Mouse (Mus musculus): ENCODE measurements around the gene Erp29. TPM values are rescaled to one million over a fixed set of nuclear protein-coding genes. Genes with fewer than 3 reads are reported as not detected.

Gene Erp29
- polyA plus RNA-seq, 1 experiment from 2014 or later, result 173 TPM

DNA sequence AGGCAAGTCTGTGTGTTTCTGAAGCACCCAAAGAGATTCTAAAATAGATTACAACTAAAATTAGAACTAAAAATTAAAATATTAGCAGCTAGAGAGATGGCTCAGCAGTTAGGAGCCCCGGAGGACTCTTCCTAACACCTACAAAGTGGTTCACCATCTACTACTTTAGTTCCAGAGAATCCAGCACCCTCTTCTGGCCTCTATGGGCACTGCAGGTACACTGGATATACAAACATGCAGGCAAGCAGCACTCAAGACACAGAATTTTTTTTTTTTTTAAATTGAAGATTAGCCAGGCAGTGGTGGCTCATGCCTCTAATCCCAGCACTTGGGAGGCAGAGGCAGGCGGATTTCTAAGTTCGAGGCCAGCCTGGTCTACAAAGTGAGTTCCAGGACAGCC lies 8.8 kb downstream of the Erp29 start:
- no peak for ATAC-seq
- Histone ChIP-seq H3K4me1 (replicated peaks) (no peaks in the 10 kb centered on the region), H3K4me2 (replicated peaks) (no peak overlapping the region), H3K27ac (no peak overlapping the region), H3K9ac (no peak overlapping the region), H3K27me3 (replicated peaks) (no peaks in the 10 kb centered on the region), H3K36me3 (peaks cover 71% of the 10 kb centered on the region), H3K4me3 (replicated peaks) (no peak overlapping the region), H3K9me3 (no peaks in the 10 kb centered on the region)
- WGBS, result 92% methylated on average over 3 of the region's 3 CpGs

GRCm38 (mm10) chr5:121438756-121439155 lies 13.6 kb downstream of the Erp29 start:
- no peak overlapping the region for H3K9ac ChIP-seq
- no peak overlapping the region for H3K27ac ChIP-seq
- H3K36me3 ChIP-seq, result peaks cover 62% of the 10 kb centered on the region
- WGBS, result 92% methylated on average over 11 of the region's 11 CpGs
- no peak overlapping the region for H3K4me2 ChIP-seq (replicated peaks)
- H3K9me3 ChIP-seq, result no peaks in the 10 kb centered on the region
- H3K4me1 ChIP-seq (replicated peaks), result no peaks in the 10 kb centered on the region
- H3K27me3 ChIP-seq (replicated peaks), result no peaks in the 10 kb centered on the region
- ATAC-seq, result no peak
- no peak overlapping the region for H3K4me3 ChIP-seq (replicated peaks)

DNA sequence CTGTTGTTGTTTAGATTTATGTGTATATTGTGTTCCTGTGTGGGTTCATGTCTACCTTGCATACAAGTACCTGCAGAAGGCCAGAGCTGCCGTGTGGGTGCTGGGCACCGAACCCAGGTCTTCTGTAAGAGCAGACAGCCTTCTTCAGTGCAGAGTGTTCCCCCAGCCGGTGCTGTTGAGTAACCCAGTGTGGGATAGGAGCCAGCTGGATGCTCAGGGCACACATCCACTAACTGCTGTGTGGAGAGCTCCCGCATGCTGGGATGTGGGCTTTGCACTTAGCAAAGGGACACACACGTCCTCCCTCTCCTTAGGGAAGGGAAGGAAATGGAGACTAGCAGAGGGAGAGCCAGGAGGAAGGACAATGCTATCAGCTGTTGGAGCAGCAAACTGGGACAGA lies 14.2 kb downstream of the Erp29 start:
- ATAC-seq, result no peak
- Histone ChIP-seq H3K4me2 (replicated peaks) (no peak overlapping the region), H3K27ac (no peak overlapping the region), H3K9ac (no peak overlapping the region), H3K4me3 (replicated peaks) (no peak overlapping the region), H3K36me3 (peaks cover 65% of the 10 kb centered on the region), H3K27me3 (replicated peaks) (no peaks in the 10 kb centered on the region), H3K4me1 (replicated peaks) (no peaks in the 10 kb centered on the region), H3K9me3 (no peaks in the 10 kb centered on the region)
- 79% methylated on average over 5 of the region's 5 CpGs for WGBS

GRCm38 (mm10) chr5:121428954-121429353 lies 23.4 kb downstream of the Erp29 start:
- no peaks in the 10 kb centered on the region for H3K27me3 ChIP-seq (replicated peaks)
- H3K4me2 ChIP-seq (replicated peaks), result no peak overlapping the region
- H3K4me3 ChIP-seq (replicated peaks), result no peak overlapping the region
- no peaks in the 10 kb centered on the region for H3K9me3 ChIP-seq
- ATAC-seq, result no peak
- H3K4me1 ChIP-seq (replicated peaks), result no peaks in the 10 kb centered on the region
- 90% methylated on average over 3 of the region's 3 CpGs for WGBS
- H3K36me3 ChIP-seq, result peaks cover 85% of the 10 kb centered on the region
- H3K9ac ChIP-seq, result no peak overlapping the region
- H3K27ac ChIP-seq, result no peak overlapping the region

GRCm38 (mm10) chr5:121423297-121423696 lies 29.0 kb downstream of the Erp29 start:
- WGBS, result 86% methylated on average over 10 of the region's 10 CpGs
- ATAC-seq, result no peak
- Histone ChIP-seq H3K27me3 (replicated peaks) (no peaks in the 10 kb centered on the region), H3K9me3 (no peaks in the 10 kb centered on the region), H3K4me2 (replicated peaks) (no peak overlapping the region), H3K36me3 (peaks cover 70% of the 10 kb centered on the region), H3K4me1 (replicated peaks) (no peaks in the 10 kb centered on the region), H3K4me3 (replicated peaks) (no peak overlapping the region), H3K27ac (no peak overlapping the region), H3K9ac (no peak overlapping the region)

- no peak overlapping the region for H3K9ac ChIP-seq
- no peak overlapping the region for H3K4me3 ChIP-seq (replicated peaks)
- WGBS, result 89% methylated on average over 6 of the region's 6 CpGs
- no peaks in the 10 kb centered on the region for H3K27me3 ChIP-seq (replicated peaks)
- no peak overlapping the region for H3K27ac ChIP-seq
- H3K4me1 ChIP-seq (replicated peaks), result no peaks in the 10 kb centered on the region
- peaks cover 70% of the 10 kb centered on the region for H3K36me3 ChIP-seq
- no peaks in the 10 kb centered on the region for H3K9me3 ChIP-seq
- no peak overlapping the region for H3K4me2 ChIP-seq (replicated peaks)
- ATAC-seq, result no peak
Observed at GRCm38 (mm10) chr5:121422787-121423186, 29.5 kb downstream of the Erp29 start.

GRCm38 (mm10) chr5:121420721-121421120 lies 31.6 kb downstream of the Erp29 start:
- no peak overlapping the region for H3K4me2 ChIP-seq (replicated peaks)
- WGBS, result 91% methylated on average over 9 of the region's 9 CpGs
- no peaks in the 10 kb centered on the region for H3K9me3 ChIP-seq
- no peak overlapping the region for H3K9ac ChIP-seq
- H3K27me3 ChIP-seq (replicated peaks), result no peaks in the 10 kb centered on the region
- H3K4me3 ChIP-seq (replicated peaks), result no peak overlapping the region
- no peak overlapping the region for H3K27ac ChIP-seq
- H3K4me1 ChIP-seq (replicated peaks), result no peaks in the 10 kb centered on the region
- ATAC-seq, result no peak
- H3K36me3 ChIP-seq, result peaks cover 66% of the 10 kb centered on the region

DNA sequence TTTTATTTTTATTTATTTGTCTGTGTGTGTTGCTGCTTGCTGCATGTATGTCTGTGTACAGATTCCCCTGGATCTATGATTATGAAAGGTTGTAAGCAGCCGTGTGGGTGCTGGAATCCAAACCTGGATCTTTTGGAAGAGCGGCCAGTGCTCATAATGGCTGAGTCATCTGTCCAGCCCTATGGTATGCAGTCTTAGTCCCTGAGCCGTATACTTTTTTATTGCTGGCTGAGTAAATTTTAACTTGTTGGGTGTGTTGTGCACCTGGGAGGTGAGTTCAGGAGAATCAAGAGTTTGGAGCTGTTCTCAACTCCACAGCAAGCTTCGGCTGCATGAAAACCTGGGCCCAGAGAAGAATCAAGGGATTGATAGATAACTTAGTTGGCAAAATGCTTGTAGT lies 41.3 kb downstream of the Erp29 start:
- Histone ChIP-seq H3K9ac (no peak overlapping the region), H3K27ac (no peak overlapping the region), H3K27me3 (replicated peaks) (no peaks in the 10 kb centered on the region), H3K4me2 (replicated peaks) (no peak overlapping the region), H3K9me3 (no peaks in the 10 kb centered on the region), H3K4me1 (replicated peaks) (0 out of 2 replicates have a peak, but pooled peaks cover 2% of the 10 kb centered on the region), H3K36me3 (peaks cover 35% of the 10 kb centered on the region), H3K4me3 (replicated peaks) (no peak overlapping the region)
- 62% methylated on average over 4 of the region's 4 CpGs for WGBS
- peak; percentile 62; the same call in 1 of the 2 replicates for ATAC-seq

DNA sequence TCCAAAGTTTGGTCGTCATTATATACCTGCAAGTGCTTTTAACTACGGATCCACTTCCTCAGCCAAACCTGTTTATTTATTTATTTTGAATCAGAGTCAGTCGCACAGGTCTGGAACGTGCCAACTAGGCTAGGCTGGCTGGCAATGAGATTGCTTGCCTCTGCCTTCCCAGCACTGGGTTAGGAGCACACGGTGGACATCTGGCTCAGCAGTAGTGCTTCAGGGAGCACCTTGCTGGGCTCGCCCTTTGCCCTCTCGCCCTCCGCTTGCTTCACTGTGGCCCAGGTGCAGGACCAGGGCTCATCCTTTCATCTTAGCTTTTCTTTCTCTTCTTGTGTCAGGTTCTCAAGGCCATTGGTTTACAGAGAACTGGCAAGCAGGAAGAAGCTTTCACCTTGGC lies 44.5 kb downstream of the Erp29 start:
- ATAC-seq, result no peak
- Histone ChIP-seq H3K4me2 (replicated peaks) (no peak overlapping the region), H3K9me3 (no peaks in the 10 kb centered on the region), H3K4me3 (replicated peaks) (no peak overlapping the region), H3K27ac (no peak overlapping the region), H3K9ac (no peak overlapping the region), H3K4me1 (replicated peaks) (0 out of 2 replicates have a peak, but pooled peaks cover 2% of the 10 kb centered on the region), H3K36me3 (peaks cover 19% of the 10 kb centered on the region), H3K27me3 (replicated peaks) (no peaks in the 10 kb centered on the region)
- 87% methylated on average over 8 of the region's 8 CpGs for WGBS

DNA sequence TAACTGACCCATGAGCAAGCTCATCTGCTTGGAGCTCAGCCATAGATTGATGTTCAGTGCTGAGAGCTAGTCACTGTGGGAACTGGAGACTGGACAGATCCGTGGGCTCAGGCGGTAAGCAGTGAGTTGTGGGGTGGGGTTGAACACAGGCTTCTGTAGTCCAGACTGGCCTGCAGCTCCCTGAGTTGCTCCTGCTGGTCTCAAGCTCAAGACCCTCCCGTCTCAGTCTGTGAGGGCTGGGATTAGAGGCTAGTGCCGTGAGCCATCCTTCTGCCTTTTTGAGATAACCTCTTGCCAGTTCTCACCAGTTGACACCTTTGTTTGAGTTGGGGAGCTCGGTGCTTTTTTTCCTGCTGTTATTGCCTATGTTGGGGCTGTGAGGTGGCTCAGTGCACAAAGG lies 51.5 kb downstream of the Erp29 start:
- Histone ChIP-seq H3K27me3 (replicated peaks) (no peaks in the 10 kb centered on the region), H3K4me1 (replicated peaks) (peaks cover 19% of the 10 kb centered on the region), H3K36me3 (no peaks in the 10 kb centered on the region), H3K4me2 (replicated peaks) (no peak overlapping the region), H3K27ac (no peak overlapping the region), H3K4me3 (replicated peaks) (no peak overlapping the region), H3K9ac (no peak overlapping the region), H3K9me3 (no peaks in the 10 kb centered on the region)
- WGBS, result 72% methylated on average over 5 of the region's 5 CpGs
- no peak for ATAC-seq

DNA sequence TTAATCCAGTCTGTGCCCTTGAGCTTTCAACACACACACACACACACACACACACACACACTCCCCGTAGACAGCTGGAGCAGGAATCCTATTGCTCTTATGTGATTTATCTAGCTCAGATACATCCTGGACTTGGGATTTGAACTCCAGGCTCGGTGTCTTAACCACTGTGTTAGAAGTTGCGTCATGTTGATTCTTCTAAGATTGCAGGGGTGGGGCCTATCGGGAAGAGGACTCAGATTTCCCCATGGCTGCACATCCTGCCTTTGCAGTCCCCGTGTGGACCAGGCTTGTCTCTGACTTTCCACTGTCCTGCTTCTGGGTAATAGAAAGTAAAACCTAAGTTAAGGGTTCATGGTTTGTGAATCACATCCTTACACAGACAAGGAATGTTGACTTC lies 52.2 kb downstream of the Erp29 start:
- WGBS, result 48% methylated on average over 5 of the region's 5 CpGs
- Histone ChIP-seq H3K4me2 (replicated peaks) (0 out of 2 replicates have a peak overlapping the region, but pooled peaks have one; percentile 92), H3K4me1 (replicated peaks) (peaks cover 19% of the 10 kb centered on the region), H3K4me3 (replicated peaks) (no peak overlapping the region), H3K27ac (no peak overlapping the region), H3K9ac (no peak overlapping the region), H3K9me3 (no peaks in the 10 kb centered on the region), H3K36me3 (no peaks in the 10 kb centered on the region), H3K27me3 (replicated peaks) (no peaks in the 10 kb centered on the region)
- ATAC-seq, result no peak

DNA sequence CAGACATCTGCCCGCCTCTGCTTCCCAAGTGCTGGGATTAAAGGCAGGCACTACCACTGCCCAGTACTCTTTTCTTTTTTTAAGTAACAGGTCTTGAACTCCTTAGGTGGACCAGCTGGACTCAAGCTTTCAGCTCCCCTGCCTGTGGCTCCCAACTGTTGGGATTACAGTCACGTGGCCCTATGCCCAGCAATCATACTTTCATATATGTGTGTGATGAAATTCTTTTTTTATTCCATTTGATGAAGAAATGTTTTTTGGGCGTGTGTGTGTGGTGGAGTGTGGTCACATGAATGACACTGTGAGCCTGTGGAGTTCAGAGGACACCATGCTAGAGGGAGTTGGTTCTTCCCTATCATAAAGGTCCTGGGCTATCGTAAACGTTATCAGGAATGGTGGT lies 52.8 kb downstream of the Erp29 start:
- Histone ChIP-seq H3K36me3 (no peaks in the 10 kb centered on the region), H3K27ac (no peak overlapping the region), H3K9me3 (no peaks in the 10 kb centered on the region), H3K9ac (no peak overlapping the region; the same call in 1 of the 2 replicates), H3K27me3 (replicated peaks) (no peaks in the 10 kb centered on the region), H3K4me3 (replicated peaks) (peak overlapping the region; percentile 80; the same call in 1 of the 2 replicates), H3K4me2 (replicated peaks) (peak overlapping the region; percentile 92), H3K4me1 (replicated peaks) (peaks cover 19% of the 10 kb centered on the region)
- WGBS, result 74% methylated on average over 5 of the region's 5 CpGs
- ATAC-seq, result no peak

DNA sequence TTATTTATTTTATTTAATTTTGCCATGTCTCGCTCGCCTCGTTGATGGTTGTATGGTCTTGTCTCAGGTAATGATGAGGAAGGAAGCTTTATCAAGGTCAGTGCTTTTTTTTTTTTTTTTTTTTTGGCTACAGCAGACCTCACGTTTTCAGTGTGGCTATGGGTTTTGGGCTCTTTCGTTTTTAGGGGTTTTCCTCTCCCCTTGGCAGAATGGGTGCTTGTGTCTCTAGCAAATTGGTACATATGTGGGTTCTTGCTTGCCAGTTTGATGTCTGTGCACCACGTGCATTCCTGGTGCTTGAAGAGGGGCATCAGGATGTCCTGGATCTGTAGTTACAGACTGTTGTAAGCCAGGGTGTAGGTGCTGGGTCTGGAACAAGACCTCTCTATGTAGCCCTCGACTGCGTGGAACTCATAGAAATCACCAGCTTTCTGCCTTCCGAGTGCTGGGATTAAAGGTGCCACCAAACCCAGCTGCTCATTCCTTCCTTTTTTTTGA lies 53.3 kb downstream of the Erp29 start:
- ATAC-seq, result no peak
- peak overlapping the region; percentile 75 for H3K9ac ChIP-seq
- H3K4me3 ChIP-seq (replicated peaks), result peak overlapping the region; percentile 80
- H3K36me3 ChIP-seq, result no peaks in the 10 kb centered on the region
- no peak overlapping the region for H3K27ac ChIP-seq
- H3K27me3 ChIP-seq (replicated peaks), result no peaks in the 10 kb centered on the region
- peak overlapping the region; percentile 92 for H3K4me2 ChIP-seq (replicated peaks)
- no peaks in the 10 kb centered on the region for H3K9me3 ChIP-seq
- H3K4me1 ChIP-seq (replicated peaks), result peaks cover 19% of the 10 kb centered on the region
- 47% methylated on average over 9 of the region's 9 CpGs for WGBS

All from intestine, embryonic 15.5 days (tissue).